Mouse (Mus musculus) brown adipose tissue, adult 24 weeks (tissue): Measurements from ENCODE around the gene Lrrn4. TPM values are rescaled to one million over a fixed set of nuclear protein-coding genes. Genes with fewer than 3 reads are reported as not detected.

Experiments used
- H3K27ac ChIP-seq: fragments of 200-500 bp; replicated peaks from 2 replicates; pipeline ENCODE4 v1.5.1; 2012; ENCODE audit warnings: low read depth, mild to moderate bottlenecking, low read length
- H3K4me1 ChIP-seq: fragments of 200-500 bp; 2 replicates; pipeline ENCODE4 v1.6.1; 2012; ENCODE audit warnings: low read length, mixed read lengths; ENCODE audit not compliant: control insufficient read depth, insufficient read depth, insufficient read length
- H3K4me3 ChIP-seq: fragments of 200-500 bp; 2 replicates; pipeline ENCODE4 v1.5.1; 2012; ENCODE audit warnings: low read depth, mild to moderate bottlenecking, low read length, moderate library complexity; ENCODE audit not compliant: insufficient read depth
- polyA plus RNA-seq: library from polyadenylated mRNA; stranded (reverse); fragments of >200 nt; gene quantifications from 2 replicates; pipeline ENCODE4 v1.2.4, GENCODE M21; 2012; ENCODE audit not compliant: missing spikeins, insufficient read depth, insufficient read length

The Lrrn4 gene
- polyA plus RNA-seq, 1 experiment, result 1.4 TPM

DNA sequence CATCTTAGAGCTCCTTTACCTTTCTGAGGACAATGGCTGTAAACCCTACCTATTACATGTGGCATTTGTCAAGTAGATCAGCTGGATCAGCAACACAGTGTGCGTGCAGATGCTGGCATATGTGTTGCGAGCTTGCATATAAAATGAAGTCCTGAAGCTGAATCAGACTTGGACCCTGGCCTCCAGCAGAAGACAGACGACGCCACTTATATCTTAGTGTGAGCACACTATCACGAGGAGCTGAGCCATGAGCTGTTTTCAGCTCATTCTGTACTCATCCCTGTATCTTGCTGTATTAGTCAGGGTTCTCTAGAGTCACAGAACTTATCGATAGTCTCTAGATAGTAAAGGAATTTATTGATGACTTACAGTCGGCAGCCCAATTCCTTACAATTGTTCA lies 4.6 kb upstream of the Lrrn4 start:
- no peaks in the 10 kb centered on the region for H3K4me1 ChIP-seq
- no peak overlapping the region for H3K27ac ChIP-seq
- no peak overlapping the region for H3K4me3 ChIP-seq

DNA sequence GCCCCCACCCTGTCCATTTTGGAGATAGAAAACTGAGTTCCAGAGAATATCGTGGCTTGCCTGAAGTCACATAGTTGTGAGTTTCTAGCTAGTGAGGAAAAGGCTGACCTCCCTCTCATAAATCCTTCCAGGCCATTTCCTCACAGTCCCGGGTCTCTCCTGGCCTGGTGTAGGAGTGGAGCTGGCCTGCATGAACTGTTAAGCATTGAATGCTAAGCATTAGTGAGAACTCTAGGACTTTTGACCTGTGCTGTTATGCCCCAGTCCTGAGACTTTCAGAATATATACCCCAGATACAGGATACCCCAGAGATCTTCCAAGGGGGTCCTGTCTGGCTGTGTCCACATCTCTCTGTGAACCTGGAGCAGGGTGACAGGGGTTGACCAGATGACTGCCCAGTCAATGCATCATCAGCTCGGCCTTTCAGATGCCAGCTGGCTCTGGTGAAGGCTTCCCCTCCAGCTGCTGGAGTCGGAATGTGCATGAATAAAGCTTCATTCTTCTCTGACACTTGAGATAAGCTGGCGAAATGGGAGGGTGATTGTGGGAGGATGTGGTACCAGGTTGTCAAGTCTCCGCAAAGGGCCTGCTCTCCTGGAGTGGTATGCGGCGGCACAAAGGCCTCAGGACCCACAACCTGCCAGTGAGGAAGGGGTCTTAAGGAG lies 3.7 kb upstream of the Lrrn4 start:
- no peaks in the 10 kb centered on the region for H3K4me1 ChIP-seq
- H3K4me3 ChIP-seq, result no peak overlapping the region
- H3K27ac ChIP-seq, result no peak overlapping the region

- H3K4me1 ChIP-seq, result peaks cover 13% of the 10 kb centered on the region
- H3K4me3 ChIP-seq, result peak overlapping the region; percentile 46
- no peak overlapping the region for H3K27ac ChIP-seq
Observed at GRCm38 (mm10) chr2:132879261-132880044, 1.2 kb downstream of the Lrrn4 start.

DNA sequence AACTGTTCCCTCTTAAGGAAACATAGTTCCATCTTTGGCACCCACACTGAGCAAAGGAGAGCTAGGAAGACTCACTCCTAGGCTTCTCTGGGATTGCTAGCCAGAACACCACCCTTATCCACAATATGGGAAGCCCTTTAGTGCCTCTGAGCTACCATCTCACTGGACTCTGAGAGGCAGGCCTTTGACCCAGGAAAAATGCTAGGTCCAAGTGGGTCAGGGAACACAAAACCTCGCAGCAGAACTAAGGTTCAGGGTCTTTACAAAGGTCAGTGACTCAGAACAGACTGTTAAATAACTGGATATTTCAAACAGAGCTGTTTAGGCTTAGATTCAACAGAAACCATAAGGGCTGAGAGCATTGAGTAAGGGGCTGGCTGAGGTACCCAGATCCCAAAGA lies 3.7 kb downstream of the Lrrn4 start:
- Histone ChIP-seq H3K4me3 (no peak overlapping the region), H3K4me1 (peaks cover 13% of the 10 kb centered on the region), H3K27ac (no peak overlapping the region)

DNA sequence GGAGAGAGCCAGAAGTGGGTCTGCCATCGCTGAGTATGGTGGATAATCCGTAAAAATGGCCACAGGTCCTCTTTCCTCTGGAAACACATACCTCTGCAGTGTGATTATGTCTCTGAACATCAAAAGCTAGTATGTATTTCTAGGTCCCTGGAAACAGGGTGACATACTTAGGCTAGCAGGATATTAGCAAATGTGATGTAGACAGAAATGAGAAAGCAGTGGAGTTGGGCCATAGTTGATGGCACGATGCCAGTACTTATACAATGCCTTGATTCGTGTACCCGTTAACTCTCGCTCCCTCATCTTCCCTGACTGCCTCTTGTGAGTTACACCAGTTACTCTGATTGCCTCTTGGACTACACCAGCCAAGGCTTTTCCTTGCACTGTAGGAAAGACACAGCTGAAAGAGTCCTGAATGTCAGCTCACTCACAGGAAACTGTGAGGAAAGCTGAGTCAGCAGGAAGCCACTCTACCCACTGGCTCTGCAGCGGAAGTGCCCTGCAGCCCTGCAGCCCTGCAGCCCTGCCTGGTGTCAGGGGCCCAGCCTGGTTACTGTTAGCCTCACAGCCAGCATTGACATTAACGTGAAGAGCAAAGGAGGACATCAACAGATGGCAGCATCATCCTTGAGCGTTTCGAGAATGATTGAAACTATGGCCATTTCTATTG lies 6.9 kb downstream of the Lrrn4 start:
- H3K4me1 ChIP-seq, result peaks cover 11% of the 10 kb centered on the region
- H3K4me3 ChIP-seq, result no peak overlapping the region
- no peak overlapping the region for H3K27ac ChIP-seq

- Histone ChIP-seq H3K4me1 (peaks cover 2% of the 10 kb centered on the region; the same call in 1 of the 2 replicates), H3K27ac (no peak overlapping the region), H3K4me3 (no peak overlapping the region)
Observed at GRCm38 (mm10) chr2:132871663-132872062, 9.0 kb downstream of the Lrrn4 start.

DNA sequence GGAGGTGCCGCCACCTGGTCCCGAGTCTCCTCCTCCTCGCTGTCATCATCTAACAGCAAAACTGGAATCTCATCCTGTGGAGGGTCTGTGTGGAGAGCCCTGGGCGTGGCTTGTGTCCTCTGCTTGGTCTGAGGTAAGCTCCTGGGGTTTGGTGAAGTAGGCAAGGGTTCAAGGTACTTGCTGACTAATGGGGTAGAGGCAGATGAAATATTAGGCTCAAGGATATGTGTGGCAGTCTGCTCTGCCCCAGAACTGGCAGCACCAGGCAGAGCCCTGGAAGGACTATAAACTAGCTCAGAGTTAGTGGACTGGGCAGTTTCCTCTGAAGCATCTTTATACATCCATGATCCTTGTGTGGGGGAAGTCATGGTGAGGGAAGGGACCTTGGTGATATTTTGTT lies 10.4 kb downstream of the Lrrn4 start:
- Histone ChIP-seq H3K27ac (peak overlapping the region; percentile 67), H3K4me3 (no peak overlapping the region), H3K4me1 (peaks cover 2% of the 10 kb centered on the region; the same call in 1 of the 2 replicates)

- Histone ChIP-seq H3K4me1 (peaks cover 2% of the 10 kb centered on the region; the same call in 1 of the 2 replicates), H3K27ac (peak overlapping the region; percentile 67), H3K4me3 (no peak overlapping the region)
Observed at GRCm38 (mm10) chr2:132869682-132870081, 11.0 kb downstream of the Lrrn4 start.

GRCm38 (mm10) chr2:132867521-132867920 lies 13.2 kb downstream of the Lrrn4 start:
- Histone ChIP-seq H3K4me3 (no peak overlapping the region), H3K27ac (no peak overlapping the region), H3K4me1 (peaks cover 2% of the 10 kb centered on the region; the same call in 1 of the 2 replicates)

GRCm38 (mm10) chr2:132863325-132863724 lies 17.4 kb downstream of the Lrrn4 start:
- no peak overlapping the region for H3K4me3 ChIP-seq
- H3K4me1 ChIP-seq, result no peaks in the 10 kb centered on the region
- H3K27ac ChIP-seq, result no peak overlapping the region

DNA sequence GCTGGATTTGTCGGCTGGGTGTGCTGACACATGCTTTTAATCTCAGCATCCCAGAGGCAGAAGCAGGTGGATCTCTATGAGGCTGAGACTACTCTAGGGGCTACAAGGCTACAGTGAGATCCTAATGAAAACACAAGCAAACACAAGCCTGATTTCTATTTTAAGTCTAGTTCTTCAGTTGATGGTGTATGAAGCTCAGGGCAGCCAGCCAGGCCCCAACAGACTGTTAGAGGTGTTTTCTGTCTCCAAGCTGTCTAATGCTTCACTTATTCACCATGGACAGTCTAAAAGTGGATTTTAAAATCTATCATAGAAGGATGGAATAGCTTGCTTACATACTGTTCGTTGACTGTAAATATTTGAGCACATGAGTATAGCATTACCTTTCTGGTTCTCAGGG lies 19.2 kb downstream of the Lrrn4 start:
- no peak overlapping the region for H3K4me3 ChIP-seq
- no peak overlapping the region for H3K27ac ChIP-seq
- H3K4me1 ChIP-seq, result no peaks in the 10 kb centered on the region

GRCm38 (mm10) chr2:132860435-132860834 lies 20.3 kb downstream of the Lrrn4 start:
- Histone ChIP-seq H3K27ac (no peak overlapping the region), H3K4me1 (no peaks in the 10 kb centered on the region), H3K4me3 (no peak overlapping the region)

GRCm38 (mm10) chr2:132856333-132856732 lies 24.4 kb downstream of the Lrrn4 start:
- no peak overlapping the region for H3K27ac ChIP-seq
- no peak overlapping the region for H3K4me3 ChIP-seq
- peaks cover 2% of the 10 kb centered on the region; the same call in 1 of the 2 replicates for H3K4me1 ChIP-seq

DNA sequence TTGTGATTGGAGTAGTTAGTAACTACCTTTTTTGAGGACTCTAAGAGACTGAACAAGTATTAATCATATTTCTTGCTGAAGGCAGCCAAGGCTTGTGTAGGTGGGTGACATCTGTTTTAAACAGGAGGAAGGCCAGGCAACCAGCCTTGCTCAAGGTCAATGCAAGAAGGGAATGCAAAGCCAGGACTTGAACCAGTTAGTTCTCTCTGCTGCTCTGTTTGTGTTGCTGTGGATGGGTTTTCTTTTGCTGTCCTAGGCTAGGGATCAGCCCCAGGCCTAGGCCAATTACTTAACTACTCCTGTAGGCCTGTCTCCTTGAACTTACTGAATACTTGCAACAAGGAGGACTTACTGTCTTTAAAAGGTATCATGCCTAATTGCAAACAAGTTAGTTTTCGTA lies 27.6 kb downstream of the Lrrn4 start:
- H3K4me1 ChIP-seq, result peaks cover 2% of the 10 kb centered on the region; the same call in 1 of the 2 replicates
- H3K27ac ChIP-seq, result no peak overlapping the region
- no peak overlapping the region for H3K4me3 ChIP-seq

DNA sequence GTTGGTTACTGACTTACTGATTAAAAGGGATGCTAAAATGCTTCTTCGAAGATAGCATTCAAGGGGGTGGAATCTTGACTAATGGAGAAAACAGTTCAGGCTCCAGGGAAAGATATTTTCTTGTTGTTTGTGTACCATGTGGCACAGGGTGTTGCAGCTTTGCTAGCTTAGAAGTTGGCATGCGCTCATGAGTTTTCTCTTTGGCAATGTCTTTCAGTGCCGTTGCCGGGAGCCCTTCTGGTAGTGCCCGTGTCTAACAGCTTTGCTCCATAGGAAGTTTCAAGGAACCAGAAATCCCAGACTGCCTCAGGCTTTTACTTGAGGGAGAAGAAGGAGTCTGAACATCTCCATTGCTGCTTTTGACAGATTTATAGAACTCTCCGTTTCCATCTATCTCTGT lies 31.6 kb downstream of the Lrrn4 start:
- Histone ChIP-seq H3K27ac (no peak overlapping the region), H3K4me1 (peaks cover 2% of the 10 kb centered on the region; the same call in 1 of the 2 replicates), H3K4me3 (no peak overlapping the region)
